Mouse (Mus musculus) midbrain, embryonic 16.5 days (tissue): ENCODE measurements around the gene Upk1a. TPM values are rescaled to one million over a fixed set of nuclear protein-coding genes. Genes with fewer than 3 reads are reported as not detected.

Experiments used
- ATAC-seq: fragments of 200-750 bp; cut with Nextera tagmentation; 2 replicates; pipeline ENCODE4 v1.8.0; 2017; ENCODE audit warnings: moderate TSS enrichment
- H3K27ac ChIP-seq: fragments of 300-500 bp; sonication (generic); 2 replicates; pipeline ENCODE4 v1.5.1; 2014; ENCODE audit warnings: mild to moderate bottlenecking, low read length, mixed read lengths
- H3K27me3 ChIP-seq: fragments of 300-500 bp; sonication (generic); 2 replicates; pipeline ENCODE4 v1.6.1; 2014; ENCODE audit warnings: low read depth, low read length, mixed read lengths; ENCODE audit not compliant: control insufficient read depth, insufficient read depth
- H3K36me3 ChIP-seq: fragments of 300-500 bp; sonication (generic); 2 replicates; pipeline ENCODE4 v1.6.1; 2014; ENCODE audit warnings: mild to moderate bottlenecking, low read length, moderate library complexity, mixed read lengths; ENCODE audit not compliant: control insufficient read depth, insufficient read depth
- H3K4me1 ChIP-seq: fragments of 300-500 bp; sonication (generic); 2 replicates; pipeline ENCODE4 v1.6.1; 2014; ENCODE audit warnings: mild to moderate bottlenecking, low read length, mixed read lengths; ENCODE audit not compliant: control insufficient read depth, insufficient read depth
- H3K4me2 ChIP-seq: fragments of 300-500 bp; sonication (generic); 2 replicates; pipeline ENCODE4 v1.6.1; 2014; ENCODE audit warnings: mild to moderate bottlenecking, low read length, mixed read lengths
- H3K4me3 ChIP-seq: fragments of 300-500 bp; sonication (generic); 2 replicates; pipeline ENCODE4 v1.5.1; 2014; ENCODE audit warnings: low read depth, mild to moderate bottlenecking, low read length, moderate library complexity, mixed read lengths
- H3K9ac ChIP-seq: fragments of 300-500 bp; sonication (generic); 2 replicates; pipeline ENCODE4 v1.6.1; 2014; ENCODE audit warnings: low read depth, low read length, mixed read lengths
- H3K9me3 ChIP-seq: fragments of 300-500 bp; sonication (generic); replicated peaks from 2 replicates; pipeline ENCODE4 v1.6.1; 2014; ENCODE audit warnings: mild to moderate bottlenecking, low read length, mixed read lengths; ENCODE audit not compliant: control insufficient read depth, poor library complexity, severe bottlenecking
- WGBS: fragments of 180-500 bp; shearing (Covaris S2); extraction: QIAGEN DNeasy Blood & Tissue Kit; methylation state at CpG from one replicate; pipeline ENCODE4 v1.1.7; 2014; 5-methylcytosine and 5-hydroxymethylcytosine counted together
- microRNA-seq: library from miRNA; unstranded; fragments of <30 nt; microRNA quantifications from one replicate; pipeline ENCODE4, GENCODE M21; 2017
- polyA plus RNA-seq: library from polyadenylated mRNA; unstranded; fragments of >200 nt; fragmentation: Nextera tagmentation; extraction: Ambion mirVana; gene quantifications from 2 replicates; pipeline ENCODE4 v1.2.1, GENCODE M21; 2015

The Upk1a gene
- polyA plus RNA-seq, 1 experiment from 2014 or later: 0.46 TPM

DNA sequence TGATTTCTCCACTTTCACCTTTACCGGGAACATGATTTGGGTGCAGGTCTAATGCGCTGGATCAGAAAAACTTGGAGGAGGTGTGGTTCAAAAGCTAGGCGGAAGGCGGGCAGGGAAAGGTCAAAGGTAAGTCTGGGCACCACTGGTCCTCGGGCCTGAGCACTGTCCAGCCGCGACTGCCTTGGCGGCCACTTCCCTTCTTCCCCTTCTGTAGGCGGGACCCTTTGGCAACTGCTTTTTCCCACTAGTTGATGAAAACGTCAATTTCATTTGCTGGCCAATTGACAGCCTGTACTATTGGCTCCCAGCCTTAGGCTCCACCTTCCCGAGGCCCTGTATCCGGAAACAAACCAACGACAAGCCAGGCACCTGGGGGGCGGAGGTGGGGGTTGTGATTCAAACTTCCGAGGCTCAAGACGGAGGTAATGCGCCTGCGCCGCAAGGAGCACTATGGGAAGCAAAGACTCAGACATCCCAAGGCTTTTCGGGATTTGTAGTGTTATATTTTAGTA lies 53.1 kb downstream of the Upk1a start, which contains the start of gene Lin37:
Gene Lin37 (minus strand): TSS at position 396 of the 512 bp plus-strand sequence.
- Histone ChIP-seq H3K4me2 (peak within 1 kb of the TSS; percentile 92), H3K36me3 (peaks cover 19% of the 10 kb centered on the region), H3K27ac (peak within 1 kb of the TSS; percentile 72), H3K9ac (peak within 1 kb of the TSS; percentile 72), H3K4me3 (peak within 1 kb of the TSS; percentile 65), H3K4me1 (peaks cover 28% of the 10 kb centered on the region), H3K9me3 (no peaks in the 10 kb centered on the region), H3K27me3 (no peaks in the 10 kb centered on the region)
- peak; percentile 88 for ATAC-seq
- WGBS: under 1% methylated on average over 20 of the region's 20 CpGs

DNA sequence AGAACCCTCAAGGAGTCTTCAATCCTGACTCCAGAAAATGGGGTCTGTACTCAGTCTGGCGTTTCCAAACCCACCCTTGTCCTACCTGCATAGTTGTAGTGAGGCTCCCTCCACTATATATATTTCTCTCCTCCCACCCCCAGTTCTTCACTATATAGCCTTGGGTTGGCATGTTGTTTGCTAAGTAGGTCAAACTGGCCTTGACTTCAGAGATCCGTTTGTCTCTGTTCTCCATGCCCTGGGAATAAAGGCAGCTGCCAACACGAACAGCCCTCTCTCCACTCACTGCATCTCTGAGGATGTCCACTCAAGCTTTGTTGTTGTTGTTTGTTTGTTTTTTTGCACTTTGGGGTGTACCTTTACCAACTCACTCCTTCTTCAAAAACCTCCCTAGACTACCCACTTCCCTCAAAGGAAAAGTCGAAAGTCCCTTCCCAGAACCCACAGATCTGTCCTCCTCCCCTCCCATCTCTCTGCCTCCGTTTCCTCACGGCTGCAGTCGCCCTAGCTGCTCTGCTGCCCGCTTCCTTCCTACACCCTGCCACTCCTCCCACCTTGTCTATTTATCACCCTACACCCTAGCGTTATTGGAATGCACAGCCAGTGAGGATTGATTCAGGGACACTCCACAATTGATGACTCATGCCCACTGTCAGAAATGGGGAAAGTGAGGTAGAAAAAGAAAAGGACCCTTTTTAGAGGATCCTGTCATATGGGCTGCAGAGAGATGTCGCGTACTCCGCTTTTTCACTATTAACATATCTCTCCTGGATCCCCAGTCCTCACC lies 53.8 kb downstream of the Upk1a start:
- Histone ChIP-seq H3K27ac (peak overlapping the region; percentile 72; the same call in 1 of the 2 replicates), H3K4me3 (peak overlapping the region; percentile 65), H3K9ac (peak overlapping the region; percentile 72), H3K36me3 (peaks cover 19% of the 10 kb centered on the region), H3K4me1 (peaks cover 23% of the 10 kb centered on the region), H3K27me3 (no peaks in the 10 kb centered on the region), H3K9me3 (no peaks in the 10 kb centered on the region), H3K4me2 (peak overlapping the region; percentile 92)
- peak; percentile 9; the same call in 1 of the 2 replicates for ATAC-seq
- WGBS: 15% methylated on average over 12 of the region's 12 CpGs

DNA sequence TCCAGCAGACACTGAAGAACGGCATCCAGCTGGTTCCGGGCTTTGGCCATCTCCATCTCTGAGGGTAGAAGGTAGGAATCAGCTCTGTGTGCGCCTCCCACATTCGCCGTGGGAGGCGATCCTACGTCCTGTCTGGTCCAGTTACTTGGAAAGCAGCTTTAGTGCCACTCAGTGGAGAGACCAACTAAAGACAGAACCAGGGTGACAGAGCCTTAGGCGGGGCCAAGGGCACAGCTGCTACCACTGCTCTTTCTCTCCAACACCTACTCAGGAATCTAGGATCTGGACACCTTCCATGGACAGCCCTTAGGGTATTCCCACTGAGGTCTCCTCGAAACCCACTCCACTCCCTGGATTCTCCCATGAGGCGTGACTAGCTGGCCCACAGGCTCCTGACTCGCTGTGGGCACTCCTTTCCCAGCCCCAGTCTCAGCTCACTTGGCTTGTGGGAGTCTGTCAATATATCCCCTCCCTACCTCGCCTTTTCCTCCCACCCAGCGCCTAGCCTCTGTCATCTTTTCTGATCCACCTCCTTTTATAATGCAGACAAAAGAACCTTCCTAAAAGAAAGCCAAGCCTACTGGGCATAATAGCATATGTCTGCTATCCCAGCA lies 54.6 kb downstream of the Upk1a start:
- H3K4me2 ChIP-seq: peak overlapping the region; percentile 92; the same call in 1 of the 2 replicates

DNA sequence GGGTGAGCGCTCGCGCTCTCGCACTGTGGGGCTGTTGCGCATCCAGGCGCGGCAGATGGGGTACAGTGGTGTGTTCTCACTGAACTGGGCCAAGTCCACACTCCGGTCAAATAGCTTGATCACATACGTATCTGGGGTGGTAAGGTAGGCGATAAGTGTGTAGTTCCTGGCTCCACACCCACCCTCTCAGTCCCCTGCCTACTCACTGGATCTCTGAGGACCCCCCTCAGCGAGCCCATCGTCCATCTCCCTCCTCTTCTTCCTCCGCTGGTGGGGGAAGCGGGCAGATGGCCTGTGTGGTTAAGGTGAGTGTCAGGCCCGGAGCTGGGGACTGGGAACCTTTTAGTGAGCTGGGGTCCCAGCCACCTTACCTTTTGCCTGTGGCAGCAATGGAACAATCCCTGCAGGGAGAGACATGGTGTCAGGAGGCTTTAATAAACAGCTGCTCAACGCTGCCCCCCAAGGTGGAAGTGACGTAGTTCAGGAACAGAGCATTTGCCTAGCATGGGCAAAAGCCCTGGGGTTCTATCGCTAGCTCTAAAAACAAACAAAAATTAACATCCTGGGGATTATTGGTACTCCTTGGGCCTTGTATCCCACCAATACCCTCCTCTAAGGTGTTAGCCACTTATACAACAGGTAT lies 55.6 kb downstream of the Upk1a start:
- Histone ChIP-seq H3K4me3 (no peak overlapping the region), H3K9me3 (no peaks in the 10 kb centered on the region), H3K36me3 (peaks cover 19% of the 10 kb centered on the region), H3K4me2 (no peak overlapping the region), H3K9ac (no peak overlapping the region), H3K27ac (no peak overlapping the region), H3K27me3 (no peaks in the 10 kb centered on the region), H3K4me1 (peaks cover 28% of the 10 kb centered on the region)
- WGBS: 93% methylated on average over 18 of the region's 18 CpGs
- no peak for ATAC-seq

More for the DNA sequence above, 54.6 kb downstream of the Upk1a start:
- H3K36me3 ChIP-seq: peaks cover 19% of the 10 kb centered on the region
- no peak overlapping the region for H3K27ac ChIP-seq
- no peak overlapping the region; the same call in 1 of the 2 replicates for H3K9ac ChIP-seq
- H3K4me1 ChIP-seq: peaks cover 28% of the 10 kb centered on the region
- no peaks in the 10 kb centered on the region for H3K27me3 ChIP-seq
- no peak for ATAC-seq
- no peak overlapping the region for H3K4me3 ChIP-seq
- WGBS: 85% methylated on average over 13 of the region's 13 CpGs
- no peaks in the 10 kb centered on the region for H3K9me3 ChIP-seq

DNA sequence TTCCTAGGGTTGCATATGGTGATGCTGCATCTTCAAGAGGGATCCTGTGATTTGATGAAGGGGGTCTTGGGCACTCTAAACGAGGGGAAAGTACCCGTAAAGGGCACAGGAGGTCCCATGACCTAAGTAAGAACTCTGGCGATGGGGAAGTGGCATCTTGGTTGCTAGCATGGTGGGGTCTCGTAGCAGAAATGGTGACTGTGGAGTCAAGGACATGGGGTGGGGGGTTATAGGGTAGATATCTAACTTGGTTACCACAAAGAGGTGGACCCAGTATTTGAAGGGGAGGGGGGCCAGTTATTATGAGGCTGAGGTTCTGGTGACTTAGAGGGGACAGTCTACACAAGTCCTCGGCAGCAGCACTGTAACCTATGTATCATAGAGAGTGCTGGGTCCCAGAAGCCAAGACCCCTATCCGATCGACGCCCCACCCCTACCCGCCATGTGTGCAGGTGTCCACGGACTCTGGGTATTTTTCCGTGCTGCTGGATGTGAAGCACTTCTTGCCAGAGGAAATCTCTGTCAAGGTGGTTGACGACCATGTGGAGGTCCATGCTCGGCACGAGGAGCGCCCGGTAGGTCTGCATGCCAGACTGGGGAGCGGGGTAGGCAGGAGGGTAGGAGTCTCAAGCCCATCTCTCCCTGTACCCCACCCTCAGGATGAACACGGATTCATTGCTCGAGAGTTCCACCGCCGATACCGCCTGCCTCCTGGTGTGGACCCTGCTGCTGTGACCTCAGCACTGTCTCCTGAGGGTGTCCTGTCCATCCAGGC lies 58.6 kb downstream of the Upk1a start:
- 86% methylated on average over 22 of the region's 22 CpGs for WGBS

More for the DNA sequence above, 58.6 kb downstream of the Upk1a start:
- ATAC-seq: no peak
- no peak overlapping the region for H3K9ac ChIP-seq
- H3K36me3 ChIP-seq: peaks cover 19% of the 10 kb centered on the region
- no peaks in the 10 kb centered on the region for H3K27me3 ChIP-seq
- peak overlapping the region; percentile 88; the same call in 1 of the 2 replicates for H3K4me2 ChIP-seq
- peaks cover 21% of the 10 kb centered on the region for H3K4me1 ChIP-seq
- H3K9me3 ChIP-seq: no peaks in the 10 kb centered on the region
- H3K27ac ChIP-seq: no peak overlapping the region
- no peak overlapping the region for H3K4me3 ChIP-seq

Small RNA genes lying within 50 kb of the gene (microRNA-seq; reads per million reads assigned to microRNA genes)
- not detected for gene Mir3569

Other genes with a start within 250 kb of the Upk1a start
- gene Tyrobp, start 199.1 kb downstream of the Upk1a start, polyA plus RNA-seq: 15.3 and 23.5 TPM in 2 replicates
- not detected in 2 replicates for gene Hcst, start 193.0 kb downstream of the Upk1a start, polyA plus RNA-seq
- 2.7 and 2.9 TPM in 2 replicates for gene Nfkbid, start 191.1 kb downstream of the Upk1a start, polyA plus RNA-seq
- gene Aplp1, start 167.3 kb downstream of the Upk1a start, polyA plus RNA-seq: 761 and 788 TPM in 2 replicates
- gene Kirrel2, start 155.2 kb downstream of the Upk1a start, polyA plus RNA-seq: 0.67 and 0.73 TPM in 2 replicates
- gene Nphs1, start 154.5 kb downstream of the Upk1a start, polyA plus RNA-seq: 0.46 and 0.50 TPM in 2 replicates
- gene Prodh2, start 119.2 kb downstream of the Upk1a start, polyA plus RNA-seq: not detected in 2 replicates
- 140 and 149 TPM in 2 replicates for gene Arhgap33, start 77.8 kb downstream of the Upk1a start, polyA plus RNA-seq
- gene Hspb6, start 60.7 kb downstream of the Upk1a start, polyA plus RNA-seq: 7.5 and 11.2 TPM in 2 replicates
- gene Proser3, start 60.5 kb downstream of the Upk1a start, polyA plus RNA-seq: 8.2 and 8.5 TPM in 2 replicates
- 52.1 and 63.8 TPM in 2 replicates for gene Lin37, start 53.0 kb downstream of the Upk1a start, polyA plus RNA-seq
- 82.0 and 88.4 TPM in 2 replicates for gene U2af1l4, start 49.5 kb downstream of the Upk1a start, polyA plus RNA-seq
- 18.6 and 19.2 TPM in 2 replicates for gene Gm49396, start 49.5 kb downstream of the Upk1a start, polyA plus RNA-seq
- gene Psenen, start 49.2 kb downstream of the Upk1a start, polyA plus RNA-seq: 116 and 124 TPM in 2 replicates
- 4.5 and 4.8 TPM in 2 replicates for gene Igflr1, start 47.4 kb downstream of the Upk1a start, polyA plus RNA-seq
- 9.1 and 11.0 TPM in 2 replicates for gene Kmt2b, start 24.1 kb downstream of the Upk1a start, polyA plus RNA-seq
- 0.20 and 0.22 TPM in 2 replicates for gene Zbtb32, start 13.9 kb downstream of the Upk1a start, polyA plus RNA-seq
- 1,035 and 1,037 TPM in 2 replicates for gene Cox6b1, start 13.3 kb upstream of the Upk1a start, polyA plus RNA-seq
- gene Etv2, start 23.0 kb upstream of the Upk1a start, polyA plus RNA-seq: not detected in 2 replicates
- gene Rbm42, start 37.5 kb upstream of the Upk1a start, polyA plus RNA-seq: 127 and 132 TPM in 2 replicates
- 24.4 and 26.9 TPM in 2 replicates for gene Haus5, start 52.1 kb upstream of the Upk1a start, polyA plus RNA-seq
- not detected in 2 replicates for gene Pmis2, start 58.8 kb upstream of the Upk1a start, polyA plus RNA-seq
- not detected in 2 replicates for gene 2200002J24Rik, start 86.1 kb upstream of the Upk1a start, polyA plus RNA-seq
- gene Atp4a, start 99.4 kb upstream of the Upk1a start, polyA plus RNA-seq: 1.2 and 2.2 TPM in 2 replicates
- 233 and 254 TPM in 2 replicates for gene Tmem147, start 116.7 kb upstream of the Upk1a start, polyA plus RNA-seq
- 1.1 and 1.7 TPM in 2 replicates for gene Gapdhs, start 130.8 kb upstream of the Upk1a start, polyA plus RNA-seq
- gene Sbsn, start 138.6 kb upstream of the Upk1a start, polyA plus RNA-seq: 1.6 and 2.0 TPM in 2 replicates
- 2.8 and 3.6 TPM in 2 replicates for gene Dmkn, start 150.9 kb upstream of the Upk1a start, polyA plus RNA-seq
- gene Krtdap, start 175.0 kb upstream of the Upk1a start, polyA plus RNA-seq: not detected in 2 replicates
- 0.13 TPM in 1 of 2 replicates, not detected in the other for gene Ffar2, start 210.9 kb upstream of the Upk1a start, polyA plus RNA-seq
- gene Ffar3, start 243.3 kb upstream of the Upk1a start, polyA plus RNA-seq: not detected in 2 replicates
- not detected in 2 replicates for gene Ffar1, start 248.7 kb upstream of the Upk1a start, polyA plus RNA-seq